27 mouse cellular contexts compared by ENCODE assay signal in genomic region chr13:54221631-54222179, GRCm38 (mm10). TPM values are rescaled to one million over a fixed set of nuclear protein-coding genes. Genes with fewer than 3 reads are reported as not detected.
A peak's percentile ranks its signal among the peaks of the same experiment; 100 is the strongest.
DNase-seq lines count a peak whose midpoint lies in the region; ATAC-seq and TF ChIP-seq lines count a peak whose summit lies in the region.
"Had no signal": no experiment of that assay in that cellular context is flagged by ENCODE, and none has a peak within 500 bp of the region (broad histone marks: within the 10 kb centered on the region; RNA-seq: fewer than 3 reads in every experiment).

No protein-coding gene starts in this region.

- 71% methylated on average over 4 of the region's 4 CpGs for WGBS in heart, embryonic 14.5 days
- 83% methylated on average over 4 of the region's 4 CpGs for WGBS in midbrain, embryonic 11.5 days
- 71% methylated on average over 4 of the region's 4 CpGs for WGBS in midbrain, embryonic 16.5 days

- no peaks in the 10 kb centered on the region for H3K4me1 ChIP-seq in heart, embryonic 14.5 days (ENCODE audit: control insufficient read depth in 2 of 2, insufficient read depth in 2 of 2, low read length in 2 of 2)
- peaks cover 3% of the 10 kb centered on the region; the same call in 1 of the 2 replicates for H3K4me1 ChIP-seq in midbrain, embryonic 11.5 days (ENCODE audit: control insufficient read depth, insufficient read depth, low read length)
- H3K4me1 ChIP-seq in midbrain, embryonic 16.5 days (ENCODE audit: control insufficient read depth, insufficient read depth, low read length): 0 out of 2 replicates have a peak, but pooled peaks cover 4% of the 10 kb centered on the region
- H3K4me1 ChIP-seq: embryonic facial prominence, embryonic 12.5 days; embryonic facial prominence, embryonic 15.5 days; heart, embryonic 12.5 days had no signal

- H3K36me3 ChIP-seq in heart, embryonic 14.5 days (ENCODE audit: control insufficient read depth, insufficient read depth, low read length): no peaks in the 10 kb centered on the region
- no peaks in the 10 kb centered on the region for H3K36me3 ChIP-seq in midbrain, embryonic 11.5 days (ENCODE audit: control insufficient read depth, insufficient read depth, low read length)
- no peaks in the 10 kb centered on the region for H3K36me3 ChIP-seq in midbrain, embryonic 16.5 days (ENCODE audit: control insufficient read depth, insufficient read depth, low read length)
- H3K36me3 ChIP-seq: embryonic facial prominence, embryonic 12.5 days; embryonic facial prominence, embryonic 15.5 days; heart, embryonic 12.5 days had no signal

- H3K4me2 ChIP-seq in heart, embryonic 14.5 days (ENCODE audit: low read length): no peak overlapping the region
- H3K4me2 ChIP-seq in midbrain, embryonic 11.5 days: no peak overlapping the region
- no peak overlapping the region for H3K4me2 ChIP-seq in midbrain, embryonic 16.5 days (ENCODE audit: low read length)
- H3K4me2 ChIP-seq: embryonic facial prominence, embryonic 12.5 days; embryonic facial prominence, embryonic 15.5 days; heart, embryonic 12.5 days; hindbrain, embryonic 14.5 days had no signal

- H3K4me3 ChIP-seq in heart, embryonic 14.5 days (ENCODE audit: control insufficient read depth in 1 of 2, insufficient read depth in 1 of 2, low read depth in 1 of 2, low read length in 2 of 2): no peak overlapping the region
- H3K4me3 ChIP-seq in left cerebral cortex, adult 2 months: no peak overlapping the region
- H3K4me3 ChIP-seq in midbrain, embryonic 11.5 days (ENCODE audit: low read depth, low read length): no peak overlapping the region
- no peak overlapping the region for H3K4me3 ChIP-seq in midbrain, embryonic 16.5 days (ENCODE audit: low read depth, low read length)
- H3K4me3 ChIP-seq: embryonic facial prominence, embryonic 12.5 days; embryonic facial prominence, embryonic 15.5 days; gastrocnemius, adult 2 months; heart, embryonic 12.5 days had no signal

- DNase-seq in heart, adult 8-10 months (ENCODE audit: low spot score): no peak
- no peak for DNase-seq in left cerebral cortex, adult 2 months (ENCODE audit: extremely low spot score in 1 of 2, low spot score in 2 of 2)
- no peak for DNase-seq in left cerebral cortex, postnatal 14 days (ENCODE audit: low spot score in 2 of 2)
- DNase-seq in midbrain, embryonic 11.5 days (ENCODE audit: low spot score, missing footprints): peak; percentile 78
- DNase-seq in c-Kit-positive CD71-positive TER-119-positive erythroid progenitor cells, embryonic 14.5 days (ENCODE audit: low spot score): no peak
- DNase-seq: adrenal gland, postnatal 10 days; adrenal gland, postnatal 36 days; cerebellum, adult 11 months; cerebellum, adult 2 months; cerebellum, adult 9-11 months; cerebellum, postnatal 25 days; forebrain, postnatal 0 days; gastrocnemius, adult 2 months; gastrocnemius, postnatal 14 days; heart, adult 11 months; heart, postnatal 14 days; heart, postnatal 4 days had no signal

- no peaks in the 10 kb centered on the region for H3K27me3 ChIP-seq in heart, embryonic 14.5 days (ENCODE audit: control insufficient read depth, insufficient read depth, low read length)
- no peaks in the 10 kb centered on the region for H3K27me3 ChIP-seq in midbrain, embryonic 11.5 days (ENCODE audit: control insufficient read depth, insufficient read depth, low read length)
- H3K27me3 ChIP-seq in midbrain, embryonic 16.5 days (ENCODE audit: control insufficient read depth, insufficient read depth, low read depth, low read length): no peaks in the 10 kb centered on the region
- H3K27me3 ChIP-seq: embryonic facial prominence, embryonic 12.5 days had no signal

- TF ChIP-seq CTCF in left cerebral cortex, adult 2 months (IDR thresholded peaks at IDR 0.05): no peak

- no peaks in the 10 kb centered on the region for H3K9me3 ChIP-seq in heart, embryonic 14.5 days (ENCODE audit: control insufficient read depth, low read length)
- H3K9me3 ChIP-seq in midbrain, embryonic 11.5 days (ENCODE audit: control insufficient read depth, low read length): no peaks in the 10 kb centered on the region
- H3K9me3 ChIP-seq in midbrain, embryonic 16.5 days (replicated peaks; ENCODE audit: control insufficient read depth, low read length, poor library complexity, severe bottlenecking): no peaks in the 10 kb centered on the region
- H3K9me3 ChIP-seq: embryonic facial prominence, embryonic 12.5 days; embryonic facial prominence, embryonic 15.5 days; heart, embryonic 12.5 days had no signal

- intact Hi-C loops in left cerebral cortex, adult 2 months (cut with DNase I): no loop called here
- intact Hi-C loops in left cerebral cortex, postnatal 14 days (cut with DNase I): loop anchor here (10.0 kb wide), 1 partner anchor 447 kb away; no protein-coding TSS in a partner anchor

- peak; percentile 62; the same call in 1 of the 2 replicates for ATAC-seq in heart, embryonic 14.5 days (ENCODE audit: insufficient number of reproducible peaks, insufficient read depth, low FRiP score, low read depth)
- ATAC-seq in midbrain, embryonic 11.5 days (ENCODE audit: low FRiP score): no peak
- no peak for ATAC-seq in midbrain, embryonic 16.5 days
- peak; percentile 17 for ATAC-seq in megakaryocyte progenitor cell, adult 5-6 weeks (replicated peaks; ENCODE audit: poor library complexity)
- ATAC-seq: forebrain, embryonic 14.5 days; forebrain, postnatal 0 days; Patski had no signal

- H3K27ac ChIP-seq in heart, embryonic 14.5 days (replicated peaks in 1 of 2; ENCODE audit: control insufficient read depth in 1 of 2, insufficient read depth in 1 of 2, low read depth in 2 of 2, low read length in 2 of 2): no peak overlapping the region
- H3K27ac ChIP-seq in left cerebral cortex, adult 2 months: peak overlapping the region; percentile 19; the same call in 1 of the 2 replicates
- H3K27ac ChIP-seq in midbrain, embryonic 11.5 days (ENCODE audit: low read depth, low read length): no peak overlapping the region
- H3K27ac ChIP-seq in midbrain, embryonic 16.5 days (ENCODE audit: low read length): no peak overlapping the region
- H3K27ac ChIP-seq: embryonic facial prominence, embryonic 12.5 days; embryonic facial prominence, embryonic 15.5 days; gastrocnemius, adult 2 months; hindbrain, embryonic 14.5 days had no signal

- H3K9ac ChIP-seq in heart, embryonic 14.5 days (ENCODE audit: low read length): no peak overlapping the region
- H3K9ac ChIP-seq in midbrain, embryonic 11.5 days (ENCODE audit: low read length): no peak overlapping the region
- no peak overlapping the region for H3K9ac ChIP-seq in midbrain, embryonic 16.5 days (ENCODE audit: low read depth, low read length)
- H3K9ac ChIP-seq: embryonic facial prominence, embryonic 12.5 days; embryonic facial prominence, embryonic 15.5 days; forebrain, postnatal 0 days; heart, embryonic 12.5 days; hindbrain, embryonic 14.5 days had no signal

RNA-seq across cellular contexts. Expression of gene Hrh2, which starts 29.8 kb away (rescaled TPM):
- polyA plus RNA-seq in heart, embryonic 14.5 days (2014; fragmentation: Nextera tagmentation; extraction: Ambion mirVana): 0.07 TPM in 1 of 2 replicates, not detected in the other
- under 1 TPM; 0.60 to 0.75 (median 0.64) TPM for total RNA-seq in heart, adult 8-10 months (2022)
- 10 to 100 TPM; 14.6 to 17.5 TPM for total RNA-seq in left cerebral cortex, adult 2 months (2021)
- 10 to 100 TPM; 12.8 to 13.4 TPM for total RNA-seq in left cerebral cortex, postnatal 14 days (2021)
- polyA plus RNA-seq in midbrain, embryonic 11.5 days (2014; fragmentation: Nextera tagmentation; extraction: Ambion mirVana): 0.07 TPM in 1 of 2 replicates, not detected in the other
- polyA plus RNA-seq in midbrain, embryonic 16.5 days (2015; fragmentation: Nextera tagmentation; extraction: Ambion mirVana): 1.1 and 1.2 TPM in 2 replicates
- total RNA-seq in megakaryocyte progenitor cell, adult 5-6 weeks (2015): 6.7 and 7.8 TPM in 2 replicates
- total RNA-seq in megakaryocyte progenitor cell, adult 5-6 weeks (2017): 2.8 and 4.1 TPM in 2 replicates
- total RNA-seq: gastrocnemius, postnatal 14 days had no signal
- polyA plus RNA-seq: forebrain, embryonic 11.5 days; heart, embryonic 12.5 days; Patski had no signal

Comparison
In these comparisons a context has a peak if more than half of its experiments do, and no peak if none do; other contexts are left out.
1. ATAC-seq: peak in heart, embryonic 14.5 days (single experiment) and megakaryocyte progenitor cell, adult 5-6 weeks (single experiment); none in midbrain, embryonic 11.5 days (single experiment) and midbrain, embryonic 16.5 days (single experiment).